Mouse (Mus musculus): ENCODE measurements at regions not wholly inside any gene's neighbourhood (a gene's known extent, or its start where the extent isn't known, plus 50 kb on each side); places are given as distances from the start of the nearest gene placed in this dataset.
"Not testable (repeated sequence)": the region's sequence is repeated elsewhere in the genome, so short reads cannot be mapped to it uniquely, and the experiment has no call there.

DNA sequence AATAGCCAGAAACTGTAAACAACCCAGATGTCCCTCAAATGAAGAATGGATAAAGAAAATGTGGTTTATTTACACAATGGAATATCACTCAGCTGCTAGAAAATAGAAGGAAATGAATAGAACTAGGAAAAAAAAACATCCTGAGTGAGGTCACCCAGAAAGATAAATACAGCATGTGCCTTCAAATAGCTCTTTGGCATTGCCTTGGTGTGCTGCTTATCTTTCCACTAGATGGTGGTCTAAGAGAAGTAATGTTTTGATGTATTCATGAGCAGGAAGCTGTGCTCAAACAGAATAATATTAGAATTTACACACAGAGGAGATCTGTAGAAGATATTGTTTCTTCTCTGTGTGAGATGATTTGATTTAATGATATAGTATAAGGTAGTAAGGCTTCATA lies 78.8 kb downstream of the Zfp619 start:
- Histone ChIP-seq H3K4me2 (no peak overlapping the region), H3K4me3 (no peak overlapping the region), H3K27ac (no peak overlapping the region), H3K9ac (no peak overlapping the region), H3K9me3 (replicated peaks) (no peaks in the 10 kb centered on the region), H3K36me3 (ENCODE audit: poor library complexity, severe bottlenecking) (no peaks in the 10 kb centered on the region), H3K27me3 (no peaks in the 10 kb centered on the region), H3K4me1 (no peaks in the 10 kb centered on the region)
- ATAC-seq: no peak

DNA sequence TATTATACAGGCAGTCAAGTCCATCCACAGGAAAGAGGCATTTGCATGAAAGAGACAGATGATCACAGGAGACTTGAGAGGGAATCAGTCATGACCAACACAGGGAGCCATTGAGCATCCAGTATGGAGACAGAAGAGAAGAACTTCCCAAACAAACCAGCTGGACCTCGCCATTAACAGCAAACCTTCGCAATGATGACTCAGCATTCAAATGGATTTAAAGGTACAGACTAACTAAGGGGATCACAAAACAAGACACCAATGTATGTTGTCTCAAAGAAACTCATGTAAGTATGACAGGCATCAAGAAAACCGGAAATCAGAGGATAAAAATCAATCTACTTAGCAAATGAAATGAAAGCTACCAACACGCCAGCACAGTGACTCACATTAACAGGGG lies 96.2 kb downstream of the Zfp619 start:
- ATAC-seq: no peak
- no peak overlapping the region for H3K9ac ChIP-seq
- H3K27ac ChIP-seq: no peak overlapping the region
- H3K4me1 ChIP-seq: no peaks in the 10 kb centered on the region
- H3K4me3 ChIP-seq: no peak overlapping the region
- no peaks in the 10 kb centered on the region for H3K9me3 ChIP-seq (replicated peaks)
- 80% methylated on average over 4 of the region's 4 CpGs for WGBS
- no peaks in the 10 kb centered on the region for H3K27me3 ChIP-seq
- no peaks in the 10 kb centered on the region for H3K36me3 ChIP-seq (ENCODE audit: poor library complexity, severe bottlenecking)
- H3K4me2 ChIP-seq: no peak overlapping the region

DNA sequence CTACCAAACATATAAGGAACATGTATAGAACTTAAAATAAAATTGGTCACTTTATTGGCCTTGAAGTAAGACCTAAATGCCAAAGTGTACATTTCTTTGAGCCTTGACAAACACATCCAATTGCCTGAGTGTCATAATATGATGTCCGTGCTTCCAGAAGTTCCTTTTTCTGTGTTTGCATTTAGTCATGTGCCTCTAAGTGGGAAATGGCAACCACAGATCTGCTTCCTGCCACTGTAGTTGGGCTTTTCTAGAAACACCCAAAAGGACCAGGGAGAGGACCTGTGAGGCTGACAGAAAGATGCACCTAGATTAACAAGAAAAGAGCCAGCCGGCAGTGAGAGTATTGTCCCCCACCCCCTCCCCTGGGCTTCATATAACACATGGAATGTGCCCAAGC lies 97.5 kb downstream of the Zfp619 start:
- Histone ChIP-seq H3K9ac (no peak overlapping the region), H3K27ac (no peak overlapping the region), H3K36me3 (ENCODE audit: poor library complexity, severe bottlenecking) (no peaks in the 10 kb centered on the region), H3K4me3 (no peak overlapping the region), H3K4me2 (no peak overlapping the region), H3K9me3 (replicated peaks) (no peaks in the 10 kb centered on the region), H3K4me1 (no peaks in the 10 kb centered on the region), H3K27me3 (no peaks in the 10 kb centered on the region)
- WGBS: 96% methylated on average over 2 of the region's 2 CpGs
- ATAC-seq: no peak

DNA sequence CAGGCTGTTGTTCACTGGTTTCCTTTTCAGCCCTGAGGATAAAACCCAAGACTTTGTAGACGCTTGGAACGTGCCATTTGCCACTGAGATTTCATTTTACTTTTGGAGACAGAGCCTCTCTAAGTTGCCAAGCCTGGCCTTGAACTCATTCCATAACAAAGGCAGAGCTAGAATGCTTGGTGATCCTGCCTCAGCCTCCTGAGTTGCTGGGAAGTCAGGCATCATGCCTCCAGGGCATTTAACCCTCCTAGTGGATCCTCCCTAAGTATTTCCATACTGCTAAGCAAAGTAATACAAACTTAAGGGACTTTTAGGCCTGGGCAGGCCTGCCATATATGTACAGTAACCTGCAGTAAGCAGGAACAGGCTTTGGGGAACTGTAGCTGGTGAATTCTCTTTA lies 104.2 kb downstream of the Zfp619 start:
- Histone ChIP-seq H3K27ac (no peak overlapping the region), H3K27me3 (no peaks in the 10 kb centered on the region), H3K36me3 (ENCODE audit: poor library complexity, severe bottlenecking) (no peaks in the 10 kb centered on the region), H3K4me2 (no peak overlapping the region), H3K4me1 (no peaks in the 10 kb centered on the region), H3K4me3 (no peak overlapping the region), H3K9me3 (replicated peaks) (no peaks in the 10 kb centered on the region; the same call in 1 of the 2 replicates), H3K9ac (no peak overlapping the region)
- ATAC-seq: no peak
- 75% methylated on average over 2 of the region's 2 CpGs for WGBS

DNA sequence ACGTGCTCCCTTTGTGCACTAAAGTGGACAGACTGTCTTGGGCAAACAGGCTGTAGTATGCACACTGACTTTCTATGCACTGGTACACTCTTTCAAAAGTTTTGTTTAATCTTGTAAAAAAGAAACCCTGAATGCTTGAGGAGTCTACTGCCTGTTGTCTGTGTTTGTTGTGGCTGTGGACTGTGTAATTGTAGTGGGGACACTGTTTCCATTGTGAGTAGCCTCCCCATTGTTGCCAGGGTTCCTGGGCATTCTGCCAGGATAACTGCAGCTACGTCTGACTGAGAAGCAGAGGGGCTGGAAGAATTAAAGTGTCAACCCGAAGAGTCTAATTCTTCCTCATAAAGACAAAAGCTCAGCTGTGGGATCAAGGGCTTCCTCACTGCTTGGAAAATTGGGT lies 115.3 kb downstream of the Zfp619 start:
- ATAC-seq: peak; percentile 43; the same call in 1 of the 2 replicates
- H3K9ac ChIP-seq: no peak overlapping the region
- WGBS: 15% methylated on average over 3 of the region's 3 CpGs
- no peaks in the 10 kb centered on the region for H3K27me3 ChIP-seq
- no peak overlapping the region for H3K27ac ChIP-seq
- H3K4me2 ChIP-seq: no peak overlapping the region
- no peak overlapping the region for H3K4me3 ChIP-seq
- H3K4me1 ChIP-seq: peaks cover 7% of the 10 kb centered on the region; the same call in 1 of the 2 replicates
- H3K36me3 ChIP-seq (ENCODE audit: poor library complexity, severe bottlenecking): no peaks in the 10 kb centered on the region
- no peaks in the 10 kb centered on the region for H3K9me3 ChIP-seq (replicated peaks)

DNA sequence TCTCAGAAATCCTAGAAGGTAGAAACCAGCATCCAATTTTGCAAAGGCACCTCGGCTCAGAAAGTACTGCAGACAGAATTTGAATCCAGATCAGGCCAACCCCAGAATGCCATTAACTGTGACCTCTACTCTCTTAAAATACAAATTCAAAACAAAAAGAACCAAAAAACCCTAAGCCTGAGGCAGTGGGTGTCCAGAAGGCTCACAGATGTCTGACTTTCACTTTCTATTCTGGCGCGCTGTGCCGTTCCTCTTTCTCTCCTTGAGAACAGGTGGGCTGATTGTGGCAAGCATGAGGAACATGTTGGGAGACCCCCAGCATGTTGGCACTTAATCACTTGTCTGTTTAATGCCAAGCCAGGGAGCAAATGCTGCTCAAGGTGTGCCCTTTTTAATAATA lies 124.8 kb downstream of the Zfp619 start:
- Histone ChIP-seq H3K36me3 (ENCODE audit: poor library complexity, severe bottlenecking) (no peaks in the 10 kb centered on the region), H3K4me2 (no peak overlapping the region), H3K27ac (no peak overlapping the region), H3K9me3 (replicated peaks) (no peaks in the 10 kb centered on the region), H3K4me1 (no peaks in the 10 kb centered on the region), H3K9ac (no peak overlapping the region), H3K27me3 (no peaks in the 10 kb centered on the region), H3K4me3 (no peak overlapping the region)
- ATAC-seq: no peak
- WGBS: 91% methylated on average over 4 of the region's 4 CpGs

DNA sequence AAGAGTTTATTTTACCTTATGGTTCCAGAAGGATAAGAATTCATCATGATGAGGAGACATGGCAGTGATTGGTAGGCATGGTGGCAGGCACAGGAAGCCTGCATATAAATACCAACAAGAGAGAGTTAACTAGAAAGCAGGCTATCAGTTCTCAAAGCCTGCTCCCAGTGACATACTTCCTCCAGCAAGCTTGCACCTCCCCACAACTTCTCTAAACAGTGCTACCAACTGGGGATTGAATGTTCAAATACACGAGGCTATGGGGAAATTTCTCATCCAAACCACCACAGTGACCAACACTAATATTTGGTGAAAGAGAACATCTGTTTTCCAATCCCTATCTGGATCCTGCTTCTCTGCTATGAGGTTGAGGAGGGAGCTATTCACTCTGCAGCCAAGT lies 125.8 kb downstream of the Zfp619 start:
- Histone ChIP-seq H3K4me2 (no peak overlapping the region), H3K9me3 (replicated peaks) (no peaks in the 10 kb centered on the region), H3K27me3 (no peaks in the 10 kb centered on the region), H3K27ac (no peak overlapping the region), H3K36me3 (ENCODE audit: poor library complexity, severe bottlenecking) (no peaks in the 10 kb centered on the region), H3K4me1 (no peaks in the 10 kb centered on the region), H3K4me3 (no peak overlapping the region), H3K9ac (no peak overlapping the region)
- WGBS: 70% methylated on average over 1 of the region's 1 CpGs
- ATAC-seq: no peak

DNA sequence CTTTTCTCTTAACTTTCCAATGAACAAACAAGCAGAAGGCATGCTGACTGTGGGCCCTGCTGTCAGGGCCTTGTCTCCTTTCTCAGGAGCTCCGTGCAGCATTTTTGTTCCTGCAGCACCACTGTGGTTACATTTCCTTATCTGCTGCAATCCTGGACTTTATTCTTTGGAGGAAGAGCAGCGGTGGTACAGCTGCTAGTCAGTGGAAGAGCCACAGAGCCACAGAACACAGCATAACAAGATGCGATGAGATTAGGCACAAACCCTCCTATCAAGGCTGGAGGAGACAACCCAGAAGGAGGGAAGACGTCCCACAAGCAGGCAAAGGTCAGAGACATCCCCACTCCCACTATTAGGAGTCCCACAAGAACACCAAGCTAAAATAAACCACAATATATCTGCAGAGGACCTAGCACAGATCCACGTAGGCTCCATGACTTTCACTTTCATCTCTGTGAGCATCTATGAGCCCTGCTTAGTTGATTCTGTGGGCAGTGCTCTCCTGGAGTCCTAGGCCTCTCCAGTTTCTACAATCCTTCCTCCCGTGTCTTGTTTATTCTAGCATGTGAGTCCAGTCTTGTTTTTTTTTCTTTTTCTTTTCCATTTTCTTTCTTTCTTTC lies 133.0 kb downstream of the Zfp619 start:
- 73% methylated on average over 6 of the region's 6 CpGs for WGBS
- Histone ChIP-seq H3K27me3 (0 out of 2 replicates have a peak, but pooled peaks cover 4% of the 10 kb centered on the region), H3K4me3 (no peak overlapping the region)

DNA sequence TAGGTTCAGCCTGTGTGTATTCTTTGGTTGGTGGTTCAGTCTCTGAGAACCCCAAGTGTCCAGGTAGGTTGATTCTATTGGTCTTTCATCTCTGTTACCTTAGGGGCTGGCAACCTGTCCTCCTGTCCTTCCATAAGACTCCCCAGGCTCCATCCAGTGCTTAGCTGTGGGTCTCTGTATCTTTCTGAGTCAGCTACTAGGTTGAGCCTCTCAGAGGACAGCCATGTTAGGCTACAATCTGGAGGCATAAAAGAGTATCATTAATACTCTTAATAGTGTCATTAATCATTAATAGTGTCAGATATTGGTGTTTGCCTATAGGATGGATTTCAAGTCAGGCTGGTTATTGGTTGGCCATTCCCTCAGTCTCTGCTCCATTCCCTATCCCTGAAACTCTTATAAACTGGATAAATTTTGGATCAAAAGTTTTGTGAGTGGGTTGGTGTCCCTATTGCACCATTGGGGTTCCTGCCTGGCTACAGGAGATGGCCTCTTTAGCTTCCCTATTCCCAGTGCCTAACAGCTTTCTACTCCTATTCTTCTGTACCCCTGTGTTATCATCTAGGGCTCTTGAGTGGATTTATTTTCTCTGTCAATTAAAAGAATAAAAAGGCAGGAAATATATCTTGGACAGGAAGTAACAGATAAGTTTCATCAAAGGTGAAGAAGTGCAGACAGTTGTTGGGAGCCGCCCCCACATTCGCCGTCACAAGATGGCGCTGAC lies 137.2 kb downstream of the Zfp619 start:
- no peaks in the 10 kb centered on the region for H3K36me3 ChIP-seq (ENCODE audit: poor library complexity, severe bottlenecking)
- no peak overlapping the region for H3K27ac ChIP-seq
- peak overlapping the region; percentile 26; the same call in 1 of the 2 replicates for H3K4me2 ChIP-seq
- H3K4me3 ChIP-seq: no peak overlapping the region
- peaks cover 4% of the 10 kb centered on the region; the same call in 1 of the 2 replicates for H3K27me3 ChIP-seq
- H3K4me1 ChIP-seq: peaks cover 6% of the 10 kb centered on the region
- peak; percentile 71 for ATAC-seq
- no peak overlapping the region for H3K9ac ChIP-seq
- WGBS: 5% methylated on average over 4 of the region's 4 CpGs
- H3K9me3 ChIP-seq (replicated peaks): no peaks in the 10 kb centered on the region

More for the DNA sequence above, 133.0 kb downstream of the Zfp619 start:
- no peaks in the 10 kb centered on the region for H3K4me1 ChIP-seq
- no peak overlapping the region for H3K9ac ChIP-seq
- no peaks in the 10 kb centered on the region for H3K9me3 ChIP-seq (replicated peaks)
- ATAC-seq: no peak
- H3K36me3 ChIP-seq (ENCODE audit: poor library complexity, severe bottlenecking): no peaks in the 10 kb centered on the region
- no peak overlapping the region for H3K27ac ChIP-seq
- no peak overlapping the region for H3K4me2 ChIP-seq

DNA sequence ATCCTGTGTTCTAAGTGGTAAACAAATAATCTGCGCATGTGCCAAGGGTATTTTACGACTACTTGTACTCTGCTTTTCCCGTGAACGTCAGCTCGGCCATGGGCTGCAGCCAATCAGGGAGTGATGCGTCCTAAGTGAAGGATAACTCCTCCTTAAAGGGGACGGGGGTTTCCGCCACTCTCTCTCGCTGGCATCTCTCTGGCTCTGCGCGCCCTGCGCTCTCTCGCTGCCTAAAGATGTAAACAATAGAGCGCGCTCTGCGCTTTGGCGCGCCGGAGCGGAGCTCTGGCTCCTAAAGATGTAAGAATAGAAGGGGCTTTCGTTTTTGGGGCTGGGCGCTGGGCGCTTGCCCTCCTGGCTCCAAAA lies 137.7 kb downstream of the Zfp619 start:
- H3K4me1 ChIP-seq; H3K9me3 ChIP-seq (replicated peaks): not testable (repeated sequence)
- 18% methylated on average over 23 of the region's 23 CpGs for WGBS

DNA sequence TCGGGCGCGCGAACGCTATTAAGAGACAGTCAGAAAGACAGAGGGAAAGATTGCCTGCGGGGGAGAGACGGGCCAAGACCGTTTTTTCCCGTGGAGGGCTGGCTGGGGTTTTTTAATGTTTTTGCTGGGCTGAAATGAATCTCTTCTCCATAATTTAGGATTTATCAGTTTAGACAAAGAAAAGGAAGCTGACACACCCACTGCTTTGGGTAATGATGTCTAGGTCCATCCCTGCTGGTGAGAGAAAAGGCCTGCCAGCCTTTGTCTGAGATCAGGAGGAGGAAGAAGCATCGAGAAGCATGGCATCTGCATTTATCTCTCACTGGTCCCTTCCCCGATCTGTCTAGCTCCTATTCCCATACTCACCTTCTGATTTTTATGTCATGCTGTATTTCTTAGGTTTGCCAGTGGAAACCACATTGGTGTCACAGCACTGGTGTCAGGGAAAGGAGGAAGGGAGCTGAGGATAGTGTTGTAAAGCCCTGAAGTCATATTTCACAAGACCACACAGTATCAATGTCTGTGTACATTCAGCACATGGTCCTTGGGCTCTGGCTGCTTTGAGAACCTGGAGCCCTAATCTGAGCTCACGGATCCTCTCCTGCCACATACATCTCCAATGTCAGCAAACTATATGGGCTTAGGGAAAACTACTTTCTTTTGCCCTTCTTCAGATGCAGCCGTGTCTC lies 138.3 kb downstream of the Zfp619 start:
- ATAC-seq: peak; percentile 72
- peaks cover 4% of the 10 kb centered on the region; the same call in 1 of the 2 replicates for H3K27me3 ChIP-seq

More for the DNA sequence above, 137.7 kb downstream of the Zfp619 start:
- H3K4me2 ChIP-seq: peak overlapping the region; percentile 60
- H3K4me3 ChIP-seq: peak overlapping the region; percentile 44
- peak overlapping the region; percentile 72 for H3K9ac ChIP-seq
- not testable (repeated sequence) for H3K27me3 ChIP-seq; H3K36me3 ChIP-seq (ENCODE audit: poor library complexity, severe bottlenecking)
- ATAC-seq: peak; percentile 82
- H3K27ac ChIP-seq: peak overlapping the region; percentile 75

DNA sequence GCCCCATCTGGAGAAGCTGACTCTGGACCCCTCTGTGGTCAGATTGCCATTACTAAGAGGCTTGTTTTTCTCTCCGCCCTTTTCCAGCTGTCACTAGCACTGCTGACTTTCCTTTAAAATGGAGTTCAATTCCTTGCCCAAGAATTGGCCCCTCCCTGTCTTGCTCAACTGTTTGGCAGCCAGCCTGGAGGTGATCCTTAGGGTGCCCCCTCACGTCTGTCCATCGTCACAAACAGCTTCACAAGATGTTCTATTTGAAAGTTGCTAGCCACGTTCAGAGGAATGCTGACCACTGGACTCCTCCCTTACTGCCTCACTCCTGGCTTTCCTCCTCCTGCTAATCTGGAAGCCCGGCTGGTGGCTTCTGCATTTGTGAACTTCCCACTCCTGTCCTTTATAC lies 142.0 kb downstream of the Zfp619 start:
- Histone ChIP-seq H3K36me3 (ENCODE audit: poor library complexity, severe bottlenecking) (no peaks in the 10 kb centered on the region), H3K9me3 (replicated peaks) (no peaks in the 10 kb centered on the region), H3K4me2 (no peak overlapping the region), H3K27ac (no peak overlapping the region), H3K27me3 (no peaks in the 10 kb centered on the region; the same call in 1 of the 2 replicates), H3K4me1 (peaks cover 6% of the 10 kb centered on the region), H3K4me3 (no peak overlapping the region), H3K9ac (no peak overlapping the region)
- 44% methylated on average over 5 of the region's 5 CpGs for WGBS
- no peak for ATAC-seq

More for the DNA sequence above, 138.3 kb downstream of the Zfp619 start:
- no peaks in the 10 kb centered on the region for H3K36me3 ChIP-seq (ENCODE audit: poor library complexity, severe bottlenecking)
- peak overlapping the region; percentile 44 for H3K4me3 ChIP-seq
- no peaks in the 10 kb centered on the region for H3K9me3 ChIP-seq (replicated peaks)
- peak overlapping the region; percentile 75 for H3K27ac ChIP-seq
- WGBS: 33% methylated on average over 13 of the region's 13 CpGs
- H3K4me2 ChIP-seq: peak overlapping the region; percentile 60
- peaks cover 6% of the 10 kb centered on the region for H3K4me1 ChIP-seq
- peak overlapping the region; percentile 72 for H3K9ac ChIP-seq

Data from forebrain, embryonic 13.5 days (tissue).